Mouse (Mus musculus): ENCODE measurements at regions not wholly inside any gene's neighbourhood (a gene's known extent, or its start where the extent isn't known, plus 50 kb on each side); places are given as distances from the start of the nearest gene placed in this dataset.

- no peak for TF ChIP-seq ZNF384 (IDR thresholded peaks at IDR 0.05; ENCODE audit: low read depth, low read length)
- no peak for TF ChIP-seq HCFC1 (IDR thresholded peaks at IDR 0.05; ENCODE audit: borderline replicate concordance, insufficient read depth, low read length)
- TF ChIP-seq CHD2 (IDR thresholded peaks at IDR 0.05; ENCODE audit: low read depth, low read length) = no peak
- TF ChIP-seq MAFK (IDR thresholded peaks at IDR 0.05; ENCODE audit: insufficient read depth, low read depth, low read length) = no peak
Observed at GRCm38 (mm10) chr14:68361998-68362397, 932.1 kb downstream of the Synb start.

Measured in ES-E14 (cell line).